Mouse (Mus musculus): ENCODE results near the gene Awat2. TPM values are rescaled to one million over a fixed set of nuclear protein-coding genes. Genes with fewer than 3 reads are reported as not detected.

Gene Awat2
- polyA plus RNA-seq, 1 experiment from 2014 or later, result not detected

DNA sequence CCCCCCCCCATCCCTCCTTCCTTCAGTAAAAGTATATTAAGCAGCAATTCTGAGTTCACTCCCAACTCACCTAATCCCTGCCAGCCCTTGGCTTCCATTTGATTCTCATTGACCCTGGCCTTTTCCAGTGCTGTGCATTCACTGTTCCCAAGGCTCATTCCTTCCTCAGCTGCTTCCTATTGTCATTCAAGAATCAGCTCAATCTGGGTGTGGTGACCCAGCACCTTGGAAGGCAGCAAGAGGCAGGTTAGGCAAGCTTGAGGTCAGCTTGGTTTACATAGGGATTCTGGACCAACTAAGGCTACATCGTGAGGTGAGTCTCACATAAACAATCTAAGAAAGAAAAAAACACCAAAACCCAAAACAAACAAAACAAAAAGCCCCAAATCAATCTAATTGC lies 33.3 kb downstream of the Awat2 start:
- no peaks in the 10 kb centered on the region for H3K9me3 ChIP-seq (ENCODE audit: control insufficient read depth, low read length)
- H3K4me2 ChIP-seq (ENCODE audit: low read length), result no peak overlapping the region
- H3K36me3 ChIP-seq (ENCODE audit: control insufficient read depth, insufficient read depth, low read length), result no peaks in the 10 kb centered on the region
- no peaks in the 10 kb centered on the region for H3K4me1 ChIP-seq (ENCODE audit: control insufficient read depth, insufficient read depth, low read length)
- H3K27ac ChIP-seq (replicated peaks; ENCODE audit: low read depth, low read length), result no peak overlapping the region
- WGBS, result 73% methylated on average over 1 of the region's 1 CpGs
- no peak overlapping the region for H3K4me3 ChIP-seq (replicated peaks; ENCODE audit: low read depth, low read length)
- H3K27me3 ChIP-seq (ENCODE audit: control insufficient read depth, insufficient read depth, low read length), result no peaks in the 10 kb centered on the region
- DNase-seq, result no peak
- ATAC-seq (ENCODE audit: low FRiP score, low TSS enrichment), result no peak
- H3K9ac ChIP-seq (replicated peaks; ENCODE audit: low read length), result no peak overlapping the region

DNA sequence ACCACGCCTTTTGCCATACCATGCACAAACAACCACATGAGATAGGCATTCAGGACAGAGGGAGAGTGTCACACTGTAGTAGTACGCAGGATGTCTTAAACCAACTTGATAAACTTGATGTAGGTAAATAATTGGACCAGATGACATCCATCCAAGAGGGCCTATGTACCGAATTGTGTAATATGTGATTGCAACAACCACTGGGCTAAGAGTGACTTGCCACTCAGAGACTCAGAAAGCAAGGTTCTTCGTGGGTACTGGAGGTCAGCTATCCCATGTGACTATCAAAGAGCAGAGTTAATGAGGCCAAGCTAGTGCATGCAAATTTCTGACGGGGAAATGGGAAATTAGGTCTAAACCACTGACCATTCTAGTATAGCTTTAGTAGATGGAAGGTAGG lies 40.9 kb downstream of the Awat2 start:
- Histone ChIP-seq H3K36me3 (ENCODE audit: control insufficient read depth, insufficient read depth, low read length) (no peaks in the 10 kb centered on the region), H3K4me3 (replicated peaks; ENCODE audit: low read depth, low read length) (no peak overlapping the region), H3K4me2 (ENCODE audit: low read length) (no peak overlapping the region), H3K27me3 (ENCODE audit: control insufficient read depth, insufficient read depth, low read length) (no peaks in the 10 kb centered on the region), H3K9me3 (ENCODE audit: control insufficient read depth, low read length) (no peaks in the 10 kb centered on the region), H3K27ac (replicated peaks; ENCODE audit: low read depth, low read length) (no peak overlapping the region), H3K9ac (replicated peaks; ENCODE audit: low read length) (no peak overlapping the region), H3K4me1 (ENCODE audit: control insufficient read depth, insufficient read depth, low read length) (no peaks in the 10 kb centered on the region)
- ATAC-seq (ENCODE audit: low FRiP score, low TSS enrichment) (no peak), DNase-seq (no peak)
- 85% methylated on average over 5 of the region's 5 CpGs for whole genome bisulfite sequencing

DNA sequence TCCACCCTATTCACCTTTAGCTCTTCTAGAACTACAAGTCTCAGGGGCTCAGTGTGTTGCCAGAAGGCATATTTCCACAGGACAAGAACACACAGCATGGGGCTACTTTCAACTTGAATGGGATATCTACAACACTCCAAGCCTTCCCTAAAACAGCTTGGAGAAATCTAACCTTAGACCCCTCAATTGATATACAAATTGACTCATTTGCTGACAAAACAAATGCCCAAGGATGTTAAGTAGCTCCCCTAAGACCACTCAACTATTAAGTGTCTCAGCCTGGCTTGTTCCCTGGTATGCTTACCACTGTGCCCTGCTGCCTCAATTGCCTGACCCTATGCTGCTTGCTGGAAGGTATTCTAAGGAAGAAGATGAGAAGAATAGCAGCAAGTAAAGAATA lies 41.6 kb downstream of the Awat2 start:
- Histone ChIP-seq H3K36me3 (ENCODE audit: control insufficient read depth, insufficient read depth, low read length) (no peaks in the 10 kb centered on the region), H3K27ac (replicated peaks; ENCODE audit: low read depth, low read length) (no peak overlapping the region), H3K9ac (replicated peaks; ENCODE audit: low read length) (no peak overlapping the region), H3K27me3 (ENCODE audit: control insufficient read depth, insufficient read depth, low read length) (no peaks in the 10 kb centered on the region), H3K4me1 (ENCODE audit: control insufficient read depth, insufficient read depth, low read length) (no peaks in the 10 kb centered on the region), H3K4me3 (replicated peaks; ENCODE audit: low read depth, low read length) (no peak overlapping the region), H3K4me2 (ENCODE audit: low read length) (no peak overlapping the region), H3K9me3 (ENCODE audit: control insufficient read depth, low read length) (no peaks in the 10 kb centered on the region)
- ATAC-seq (ENCODE audit: low FRiP score, low TSS enrichment), result no peak
- no peak for DNase-seq

DNA sequence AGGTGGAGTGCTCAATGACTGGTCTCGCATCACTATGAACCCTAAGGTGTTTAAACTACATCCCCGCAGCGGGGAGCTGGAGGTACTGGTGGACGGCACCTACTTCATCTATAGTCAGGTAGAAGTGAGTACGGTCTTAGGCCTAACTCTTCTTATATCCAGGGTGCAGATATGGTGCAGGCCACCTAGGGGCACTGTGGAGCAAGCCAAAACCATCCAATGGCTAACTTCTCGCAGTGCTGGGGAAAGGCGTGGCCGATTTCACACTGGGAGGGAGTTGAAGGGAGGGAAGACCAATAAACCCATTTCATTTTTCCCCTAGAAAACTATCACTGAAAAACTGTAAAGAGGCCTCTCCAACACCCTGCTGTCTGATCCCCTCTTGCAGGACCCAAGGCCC lies 47.5 kb downstream of the Awat2 start:
- Histone ChIP-seq H3K4me2 (ENCODE audit: low read length) (no peak overlapping the region), H3K27me3 (ENCODE audit: control insufficient read depth, insufficient read depth, low read length) (no peaks in the 10 kb centered on the region), H3K4me3 (replicated peaks; ENCODE audit: low read depth, low read length) (no peak overlapping the region), H3K36me3 (ENCODE audit: control insufficient read depth, insufficient read depth, low read length) (no peaks in the 10 kb centered on the region), H3K9me3 (ENCODE audit: control insufficient read depth, low read length) (no peaks in the 10 kb centered on the region), H3K27ac (replicated peaks; ENCODE audit: low read depth, low read length) (no peak overlapping the region), H3K9ac (replicated peaks; ENCODE audit: low read length) (no peak overlapping the region), H3K4me1 (ENCODE audit: control insufficient read depth, insufficient read depth, low read length) (no peaks in the 10 kb centered on the region)
- ATAC-seq (ENCODE audit: low FRiP score, low TSS enrichment), result no peak
- DNase-seq, result no peak
- 80% methylated on average over 8 of the region's 8 CpGs for WGBS

DNA sequence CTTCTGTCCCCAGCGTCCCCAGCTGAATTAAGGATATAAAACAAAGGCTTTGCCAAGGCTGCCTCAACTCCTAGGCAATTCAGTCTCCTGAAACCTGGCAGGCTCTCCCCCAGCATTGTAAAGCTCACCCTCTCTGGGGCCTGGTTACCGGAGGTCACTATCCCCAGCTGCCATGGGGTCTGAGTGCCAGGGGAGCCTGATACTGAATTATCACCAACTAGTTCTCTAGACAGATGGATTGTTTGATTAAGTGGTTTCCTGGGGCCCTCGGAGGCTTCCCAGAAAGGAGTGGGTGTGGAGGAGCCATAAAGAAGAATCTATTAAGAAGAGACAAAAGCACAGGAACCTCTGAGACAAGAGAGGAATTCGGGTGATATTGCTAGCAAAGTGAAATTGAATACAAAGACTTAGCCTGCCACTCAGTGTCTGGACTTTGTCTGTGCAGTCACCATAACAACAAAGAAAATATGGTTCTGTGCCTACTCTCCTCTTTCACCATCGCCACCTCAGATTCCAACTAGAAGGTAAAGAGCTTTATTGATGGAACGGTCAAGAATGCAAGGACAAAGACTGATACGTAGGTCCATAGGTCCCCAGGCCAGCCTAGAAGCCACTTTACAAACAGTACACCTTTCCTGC lies 48.2 kb downstream of the Awat2 start:
- Histone ChIP-seq H3K27me3 (ENCODE audit: control insufficient read depth, insufficient read depth, low read length) (no peaks in the 10 kb centered on the region), H3K9me3 (ENCODE audit: control insufficient read depth, low read length) (no peaks in the 10 kb centered on the region), H3K4me2 (ENCODE audit: low read length) (no peak overlapping the region), H3K9ac (replicated peaks; ENCODE audit: low read length) (no peak overlapping the region), H3K27ac (replicated peaks; ENCODE audit: low read depth, low read length) (no peak overlapping the region), H3K4me1 (ENCODE audit: control insufficient read depth, insufficient read depth, low read length) (no peaks in the 10 kb centered on the region), H3K36me3 (ENCODE audit: control insufficient read depth, insufficient read depth, low read length) (no peaks in the 10 kb centered on the region), H3K4me3 (replicated peaks; ENCODE audit: low read depth, low read length) (no peak overlapping the region)
- ATAC-seq (ENCODE audit: low FRiP score, low TSS enrichment) (no peak), DNase-seq (peak; percentile 26)
- 63% methylated on average over 7 of the region's 7 CpGs for WGBS

DNA sequence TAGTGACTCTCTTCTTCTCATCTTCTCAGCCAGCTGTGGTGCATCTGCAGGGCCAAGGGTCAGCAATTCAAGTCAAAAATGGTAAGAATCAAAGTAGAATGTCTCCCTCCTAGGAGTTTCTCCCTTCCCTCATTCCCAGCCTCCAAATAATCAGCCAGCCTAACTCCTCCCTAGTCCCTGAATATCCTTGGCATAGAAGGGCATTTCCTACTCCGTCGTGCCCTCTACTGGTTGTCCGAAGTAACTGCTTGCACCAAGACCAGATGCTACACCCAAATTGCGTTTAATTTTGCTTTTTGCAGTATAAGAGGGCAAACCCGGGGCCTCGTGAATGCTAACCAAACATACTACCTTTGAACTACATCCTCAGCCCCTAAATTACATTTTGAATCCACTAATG lies 50.2 kb downstream of the Awat2 start:
- WGBS, result 27% methylated on average over 6 of the region's 6 CpGs
- Histone ChIP-seq H3K27me3 (ENCODE audit: control insufficient read depth, insufficient read depth, low read length) (no peaks in the 10 kb centered on the region), H3K27ac (replicated peaks; ENCODE audit: low read depth, low read length) (no peak overlapping the region), H3K36me3 (ENCODE audit: control insufficient read depth, insufficient read depth, low read length) (no peaks in the 10 kb centered on the region), H3K9ac (replicated peaks; ENCODE audit: low read length) (no peak overlapping the region), H3K4me3 (replicated peaks; ENCODE audit: low read depth, low read length) (no peak overlapping the region), H3K4me2 (ENCODE audit: low read length) (no peak overlapping the region), H3K9me3 (ENCODE audit: control insufficient read depth, low read length) (no peaks in the 10 kb centered on the region), H3K4me1 (ENCODE audit: control insufficient read depth, insufficient read depth, low read length) (no peaks in the 10 kb centered on the region)
- peak; percentile 57 for DNase-seq
- ATAC-seq (ENCODE audit: low FRiP score, low TSS enrichment), result no peak

DNA sequence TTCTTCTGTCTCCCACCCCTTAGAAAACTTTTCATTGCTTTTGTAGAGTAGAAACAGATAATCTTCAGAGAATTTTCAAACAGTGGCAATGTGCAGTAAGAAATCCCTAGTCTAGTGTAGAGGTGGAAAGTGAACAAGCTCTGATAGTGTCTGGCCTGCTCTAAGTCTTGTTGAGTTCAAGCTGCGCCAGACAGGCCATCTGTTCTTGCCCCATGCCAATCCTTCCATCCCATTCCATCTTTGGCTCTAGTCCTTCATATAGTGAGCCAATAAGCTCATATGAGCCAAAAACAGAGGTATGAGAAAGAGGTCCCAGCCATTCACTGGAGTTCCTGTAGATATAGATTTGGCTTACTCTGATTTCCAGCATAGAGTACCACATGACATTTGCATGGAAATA lies 52.6 kb downstream of the Awat2 start:
- H3K4me1 ChIP-seq (ENCODE audit: control insufficient read depth, insufficient read depth, low read length), result no peaks in the 10 kb centered on the region
- no peak overlapping the region for H3K27ac ChIP-seq (replicated peaks; ENCODE audit: low read depth, low read length)
- no peaks in the 10 kb centered on the region for H3K36me3 ChIP-seq (ENCODE audit: control insufficient read depth, insufficient read depth, low read length)
- WGBS, result 88% methylated on average over 1 of the region's 1 CpGs
- no peaks in the 10 kb centered on the region for H3K9me3 ChIP-seq (ENCODE audit: control insufficient read depth, low read length)
- no peak overlapping the region for H3K4me3 ChIP-seq (replicated peaks; ENCODE audit: low read depth, low read length)
- ATAC-seq (ENCODE audit: low FRiP score, low TSS enrichment) (no peak), DNase-seq (no peak)
- no peaks in the 10 kb centered on the region for H3K27me3 ChIP-seq (ENCODE audit: control insufficient read depth, insufficient read depth, low read length)
- no peak overlapping the region for H3K4me2 ChIP-seq (ENCODE audit: low read length)
- no peak overlapping the region for H3K9ac ChIP-seq (replicated peaks; ENCODE audit: low read length)

DNA sequence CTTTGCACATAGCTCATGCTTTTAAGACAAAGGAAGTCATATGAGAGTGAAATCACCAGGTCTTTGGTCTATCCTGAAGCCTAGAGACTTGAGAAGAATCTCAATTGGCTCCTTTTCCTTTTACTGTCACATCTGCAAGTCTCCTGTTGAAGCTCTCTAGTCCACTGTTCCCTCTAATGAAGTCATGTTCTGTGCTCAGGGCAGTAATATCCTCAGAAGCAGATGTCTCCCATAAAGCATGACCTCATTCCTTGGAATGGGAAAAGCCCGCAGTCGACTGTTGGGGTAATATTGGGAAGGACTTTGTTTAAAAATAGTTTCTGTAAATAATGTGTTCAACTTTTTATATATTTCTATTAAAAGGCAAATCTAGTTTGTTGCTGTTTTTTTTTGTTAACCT lies 85.5 kb downstream of the Awat2 start:
- DNase-seq (no peak), ATAC-seq (ENCODE audit: low FRiP score, low TSS enrichment) (no peak)
- H3K4me3 ChIP-seq (replicated peaks; ENCODE audit: low read depth, low read length), result no peak overlapping the region
- no peak overlapping the region for H3K4me2 ChIP-seq (ENCODE audit: low read length)
- WGBS, result 95% methylated on average over 2 of the region's 2 CpGs
- no peaks in the 10 kb centered on the region for H3K9me3 ChIP-seq (ENCODE audit: control insufficient read depth, low read length)
- H3K27ac ChIP-seq (replicated peaks; ENCODE audit: low read depth, low read length), result no peak overlapping the region
- H3K9ac ChIP-seq (replicated peaks; ENCODE audit: low read length), result no peak overlapping the region
- no peaks in the 10 kb centered on the region for H3K27me3 ChIP-seq (ENCODE audit: control insufficient read depth, insufficient read depth, low read length)
- H3K4me1 ChIP-seq (ENCODE audit: control insufficient read depth, insufficient read depth, low read length), result no peaks in the 10 kb centered on the region
- H3K36me3 ChIP-seq (ENCODE audit: control insufficient read depth, insufficient read depth, low read length), result no peaks in the 10 kb centered on the region
